Mouse (Mus musculus): ENCODE data around the gene Fzd2. TPM values are rescaled to one million over a fixed set of nuclear protein-coding genes. Genes with fewer than 3 reads are reported as not detected.

Fzd2 gene
- polyA plus RNA-seq, 1 experiment = 66.9 TPM

GRCm38 (mm10) chr11:102579165-102580033 lies 24.8 kb upstream of the Fzd2 start, which contains the start of gene Gm11627:
Gene Gm11627 (minus strand): TSS chr11:102579461.
- TF ChIP-seq TCF3 (IDR thresholded peaks at IDR 0.05; ENCODE audit: insufficient read length, low read depth) = no peak
- TF ChIP-seq REST (IDR thresholded peaks at IDR 0.05; ENCODE audit: insufficient read depth, insufficient read length) = no peak
- no peak for TF ChIP-seq SRF (IDR thresholded peaks at IDR 0.05; ENCODE audit: control insufficient read depth, insufficient read length, low read depth)
- no peak for TF ChIP-seq CEBPB (IDR thresholded peaks at IDR 0.05; ENCODE audit: insufficient read depth, poor library complexity, severe bottlenecking)
- no peak for TF ChIP-seq E2F4 (IDR thresholded peaks at IDR 0.05; ENCODE audit: insufficient read depth)
- no peak for TF ChIP-seq MYOG (IDR thresholded peaks at IDR 0.05; ENCODE audit: control insufficient read depth in 1 of 3, insufficient read depth in 1 of 3, insufficient read length in 2 of 3, low read depth in 2 of 3)
- no peak for TF ChIP-seq MAX (IDR thresholded peaks at IDR 0.05; ENCODE audit: low read depth)
- TF ChIP-seq TCF12 (IDR thresholded peaks at IDR 0.05; ENCODE audit: insufficient read depth, poor library complexity, severe bottlenecking) = no peak
- no peak for TF ChIP-seq USF1 (IDR thresholded peaks at IDR 0.05; ENCODE audit: low read depth)
- no peak for TF ChIP-seq POLR2A (IDR thresholded peaks at IDR 0.05; ENCODE audit: insufficient read length, low read depth)
- TF ChIP-seq POLR2AphosphoS2 (IDR thresholded peaks at IDR 0.05; ENCODE audit: insufficient read length, low read depth) = no peak
- TF ChIP-seq MYOD1 (IDR thresholded peaks at IDR 0.05; ENCODE audit: control insufficient read depth in 1 of 3, insufficient read length in 2 of 3, low read depth in 2 of 3) = no peak
- H3K4me3 ChIP-seq = peak within 1 kb of the TSS; percentile 11

GRCm38 (mm10) chr11:102580034-102580330 lies 24.2 kb upstream of the Fzd2 start:
- Histone ChIP-seq H3K27me3 (ENCODE audit: control insufficient read depth, insufficient read depth, insufficient read length) (no peaks in the 10 kb centered on the region), H3K36me3 (ENCODE audit: control insufficient read depth, insufficient read depth) (no peaks in the 10 kb centered on the region), H3K4me2 (ENCODE audit: low read depth) (no peak overlapping the region), H3K79me2 (ENCODE audit: control insufficient read depth, insufficient read depth) (no peaks in the 10 kb centered on the region), H3ac (ENCODE audit: control insufficient read depth, insufficient read length) (no peak overlapping the region), H3K4me3 (no peak overlapping the region)
- TF ChIP-seq SRF (IDR thresholded peaks at IDR 0.05; ENCODE audit: control insufficient read depth, insufficient read length, low read depth) = no peak
- no peak for TF ChIP-seq TCF3 (IDR thresholded peaks at IDR 0.05; ENCODE audit: insufficient read length, low read depth)

More at GRCm38 (mm10) chr11:102579165-102580033, 24.8 kb upstream of the Fzd2 start, which contains the start of gene Gm11627:
- no peak within 1 kb of the TSS for H3ac ChIP-seq (ENCODE audit: control insufficient read depth, insufficient read length)
- H3K4me2 ChIP-seq (ENCODE audit: low read depth) = peak within 1 kb of the TSS; percentile 65
- no peaks in the 10 kb centered on the region for H3K36me3 ChIP-seq (ENCODE audit: control insufficient read depth, insufficient read depth)
- no peaks in the 10 kb centered on the region for H3K79me2 ChIP-seq (ENCODE audit: control insufficient read depth, insufficient read depth)
- H3K27me3 ChIP-seq (ENCODE audit: control insufficient read depth, insufficient read depth, insufficient read length) = no peaks in the 10 kb centered on the region

- Histone ChIP-seq H3K79me2 (ENCODE audit: control insufficient read depth, insufficient read depth) (no peaks in the 10 kb centered on the region), H3K4me2 (ENCODE audit: low read depth) (no peak overlapping the region), H3K4me3 (no peak overlapping the region), H3K36me3 (ENCODE audit: control insufficient read depth, insufficient read depth) (no peaks in the 10 kb centered on the region), H3K27me3 (ENCODE audit: control insufficient read depth, insufficient read depth, insufficient read length) (no peaks in the 10 kb centered on the region), H3ac (ENCODE audit: control insufficient read depth, insufficient read length) (no peak overlapping the region)
- TF ChIP-seq REST (IDR thresholded peaks at IDR 0.05; ENCODE audit: insufficient read depth, insufficient read length) = no peak
- no peak for TF ChIP-seq TCF3 (IDR thresholded peaks at IDR 0.05; ENCODE audit: insufficient read length, low read depth)
- TF ChIP-seq MAX (IDR thresholded peaks at IDR 0.05; ENCODE audit: low read depth) = no peak
Observed at GRCm38 (mm10) chr11:102581281-102582015, 22.7 kb upstream of the Fzd2 start.

- Histone ChIP-seq H3K79me2 (ENCODE audit: control insufficient read depth, insufficient read depth) (no peaks in the 10 kb centered on the region), H3K36me3 (ENCODE audit: control insufficient read depth, insufficient read depth) (no peaks in the 10 kb centered on the region), H3K4me2 (ENCODE audit: low read depth) (peak overlapping the region; percentile 34), H3K4me3 (no peak overlapping the region), H3K27me3 (ENCODE audit: control insufficient read depth, insufficient read depth, insufficient read length) (no peaks in the 10 kb centered on the region), H3ac (ENCODE audit: control insufficient read depth, insufficient read length) (no peak overlapping the region)
- no peak for TF ChIP-seq POLR2AphosphoS2 (IDR thresholded peaks at IDR 0.05; ENCODE audit: insufficient read length, low read depth)
- no peak for TF ChIP-seq CEBPB (IDR thresholded peaks at IDR 0.05; ENCODE audit: insufficient read depth, poor library complexity, severe bottlenecking)
- no peak for TF ChIP-seq POLR2A (IDR thresholded peaks at IDR 0.05; ENCODE audit: insufficient read length, low read depth)
- TF ChIP-seq MAX (IDR thresholded peaks at IDR 0.05; ENCODE audit: low read depth) = no peak
- no peak for TF ChIP-seq E2F4 (IDR thresholded peaks at IDR 0.05; ENCODE audit: insufficient read depth)
- TF ChIP-seq MYOG (IDR thresholded peaks at IDR 0.05; ENCODE audit: control insufficient read depth in 1 of 3, insufficient read depth in 1 of 3, insufficient read length in 2 of 3, low read depth in 2 of 3) = peak in 1 of 3 experiments; percentile 23
- TF ChIP-seq MYOD1 (IDR thresholded peaks at IDR 0.05; ENCODE audit: control insufficient read depth in 1 of 3, insufficient read length in 2 of 3, low read depth in 2 of 3) = peak in 1 of 3 experiments; percentile 27
- no peak for TF ChIP-seq REST (IDR thresholded peaks at IDR 0.05; ENCODE audit: insufficient read depth, insufficient read length)
Observed at GRCm38 (mm10) chr11:102582016-102582610, 22.1 kb upstream of the Fzd2 start.

- H3K79me2 ChIP-seq (ENCODE audit: control insufficient read depth, insufficient read depth) = no peaks in the 10 kb centered on the region
- TF ChIP-seq SRF (IDR thresholded peaks at IDR 0.05; ENCODE audit: control insufficient read depth, insufficient read length, low read depth) = no peak
- no peak for TF ChIP-seq CEBPB (IDR thresholded peaks at IDR 0.05; ENCODE audit: insufficient read depth, poor library complexity, severe bottlenecking)
- no peak for TF ChIP-seq POLR2A (IDR thresholded peaks at IDR 0.05; ENCODE audit: insufficient read length, low read depth)
- no peak for TF ChIP-seq TCF12 (IDR thresholded peaks at IDR 0.05; ENCODE audit: insufficient read depth, poor library complexity, severe bottlenecking)
- H3K4me3 ChIP-seq = no peak overlapping the region
- no peaks in the 10 kb centered on the region for H3K27me3 ChIP-seq (ENCODE audit: control insufficient read depth, insufficient read depth, insufficient read length)
- H3K36me3 ChIP-seq (ENCODE audit: control insufficient read depth, insufficient read depth) = no peaks in the 10 kb centered on the region
- peak overlapping the region; percentile 34 for H3K4me2 ChIP-seq (ENCODE audit: low read depth)
- H3ac ChIP-seq (ENCODE audit: control insufficient read depth, insufficient read length) = no peak overlapping the region
Observed at GRCm38 (mm10) chr11:102582736-102583135, 21.5 kb upstream of the Fzd2 start.

Data from myocyte (in vitro differentiated cells).